Mouse (Mus musculus): Measurements from ENCODE around the gene Cd19. TPM values are rescaled to one million over a fixed set of nuclear protein-coding genes. Genes with fewer than 3 reads are reported as not detected.

The Cd19 gene
- total and polyA plus RNA-seq, 3 experiments = not detected

DNA sequence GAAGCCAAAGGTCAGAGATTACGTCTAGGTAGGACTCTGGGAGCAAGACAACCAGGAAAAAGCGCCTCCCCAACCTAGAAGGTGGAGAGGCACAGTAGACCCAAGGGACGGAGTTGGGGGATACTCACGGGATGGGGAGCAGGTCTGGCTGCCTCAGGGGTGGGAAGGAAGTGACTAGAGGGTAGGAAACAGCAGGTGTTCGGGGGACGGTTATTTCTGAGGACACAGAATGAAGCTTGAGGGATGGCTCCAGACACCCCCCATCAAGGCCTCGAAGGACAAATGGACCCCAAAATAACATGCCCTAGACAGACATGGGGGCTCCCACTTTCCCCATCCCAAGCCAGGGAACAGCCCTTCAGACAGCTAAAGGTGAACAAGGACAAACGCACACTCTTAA is 46.3 kb downstream of the Cd19 start:
- Histone ChIP-seq H3K9ac (ENCODE audit: control insufficient read depth, low read depth, low read length, poor library complexity, severe bottlenecking) (no peak overlapping the region), H3K27ac (ENCODE audit: control insufficient read depth, low read depth, low read length) (no peak overlapping the region), H3K27me3 (ENCODE audit: control insufficient read depth in 1 of 2, insufficient read depth in 2 of 2, low read length in 2 of 2) (no peaks in the 10 kb centered on the region), H3K36me3 (ENCODE audit: control insufficient read depth in 1 of 2, insufficient read depth in 2 of 2, low read length in 2 of 2) (no peaks in the 10 kb centered on the region), H3K4me3 (ENCODE audit: control insufficient read depth in 1 of 2, insufficient read depth in 1 of 2, low read depth in 2 of 2, low read length in 2 of 2) (no peak overlapping the region), H3K9me3 (replicated peaks; ENCODE audit: insufficient read depth, low read length) (no peaks in the 10 kb centered on the region), H3K79me2 (ENCODE audit: control insufficient read depth, insufficient read depth, low read length, poor library complexity) (no peaks in the 10 kb centered on the region), H3K4me1 (ENCODE audit: control insufficient read depth in 1 of 2, insufficient read depth in 2 of 2, low read length in 2 of 2) (no peaks in the 10 kb centered on the region)
- TF ChIP-seq JUND (IDR thresholded peaks at IDR 0.05; ENCODE audit: low read depth, low read length) = no peak
- DNase-seq (ENCODE audit: low read depth, low spot score) = no peak

DNA sequence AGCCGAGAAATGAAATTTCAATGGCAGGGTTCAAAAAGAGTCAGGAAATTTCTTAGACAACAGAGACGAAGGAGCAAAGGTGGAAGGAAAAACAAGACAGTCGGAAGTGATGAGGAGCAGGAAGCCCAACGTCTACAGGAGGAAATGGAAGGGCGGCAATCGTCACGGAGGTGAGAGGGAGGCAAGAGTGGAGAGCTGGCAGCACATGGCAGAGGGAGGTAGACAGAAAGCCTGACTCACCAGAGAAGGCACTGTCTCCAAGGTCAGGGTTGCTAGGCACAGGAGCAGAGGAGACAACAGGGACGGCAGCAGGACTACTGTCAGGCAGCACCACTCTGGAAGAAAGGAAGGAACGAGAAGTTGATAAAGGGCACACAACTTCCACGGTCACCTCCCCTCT is 47.1 kb downstream of the Cd19 start:
- no peaks in the 10 kb centered on the region for H3K4me1 ChIP-seq (ENCODE audit: control insufficient read depth in 1 of 2, insufficient read depth in 2 of 2, low read length in 2 of 2)
- H3K79me2 ChIP-seq (ENCODE audit: control insufficient read depth, insufficient read depth, low read length, poor library complexity) = no peaks in the 10 kb centered on the region
- H3K27ac ChIP-seq (ENCODE audit: control insufficient read depth, low read depth, low read length) = no peak overlapping the region
- no peak overlapping the region for H3K9ac ChIP-seq (ENCODE audit: control insufficient read depth, low read depth, low read length, poor library complexity, severe bottlenecking)
- no peaks in the 10 kb centered on the region for H3K27me3 ChIP-seq (ENCODE audit: control insufficient read depth in 1 of 2, insufficient read depth in 2 of 2, low read length in 2 of 2)
- DNase-seq (ENCODE audit: low read depth, low spot score) = no peak
- TF ChIP-seq JUND (IDR thresholded peaks at IDR 0.05; ENCODE audit: low read depth, low read length) (no peak), ZMIZ1 (IDR thresholded peaks at IDR 0.05; ENCODE audit: low read depth, low read length) (no peak)
- H3K9me3 ChIP-seq (replicated peaks; ENCODE audit: insufficient read depth, low read length) = no peaks in the 10 kb centered on the region
- H3K4me3 ChIP-seq (ENCODE audit: control insufficient read depth in 1 of 2, insufficient read depth in 1 of 2, low read depth in 2 of 2, low read length in 2 of 2) = no peak overlapping the region
- no peaks in the 10 kb centered on the region for H3K36me3 ChIP-seq (ENCODE audit: control insufficient read depth in 1 of 2, insufficient read depth in 2 of 2, low read length in 2 of 2)

DNA sequence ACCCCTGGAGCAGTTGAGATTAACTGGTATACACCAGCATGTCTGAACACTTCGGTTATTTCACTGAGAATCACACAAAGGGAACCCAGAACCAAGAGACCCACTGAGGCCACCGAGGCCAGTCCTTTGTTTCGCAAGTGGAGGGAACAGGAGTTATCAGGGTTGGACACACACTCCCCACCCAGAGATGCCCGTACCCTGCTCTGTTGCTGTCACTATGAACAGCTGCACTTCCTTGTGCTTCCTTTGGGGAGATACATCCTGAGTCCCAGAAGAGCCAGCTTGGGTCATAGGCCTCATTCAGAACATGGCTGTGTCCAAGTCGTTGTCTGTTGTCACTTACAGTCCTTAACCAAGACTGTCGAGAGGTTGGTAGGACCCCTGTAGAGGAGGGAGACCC is 51.7 kb downstream of the Cd19 start:
- H3K36me3 ChIP-seq (ENCODE audit: control insufficient read depth in 1 of 2, insufficient read depth in 2 of 2, low read length in 2 of 2) = peaks cover 0 to 6% of the 10 kb centered on the region in 2 experiments; a peak in 1 of 4 replicates
- no peak overlapping the region for H3K27ac ChIP-seq (ENCODE audit: control insufficient read depth, low read depth, low read length)
- H3K27me3 ChIP-seq (ENCODE audit: control insufficient read depth in 1 of 2, insufficient read depth in 2 of 2, low read length in 2 of 2) = no peaks in the 10 kb centered on the region
- no peaks in the 10 kb centered on the region for H3K9me3 ChIP-seq (replicated peaks; ENCODE audit: insufficient read depth, low read length)
- no peak overlapping the region for H3K9ac ChIP-seq (ENCODE audit: control insufficient read depth, low read depth, low read length, poor library complexity, severe bottlenecking)
- TF ChIP-seq TAL1 (IDR thresholded peaks at IDR 0.05; ENCODE audit: low read length) (no peak), CHD2 (IDR thresholded peaks at IDR 0.05; ENCODE audit: low read length) (no peak), MEF2A (IDR thresholded peaks at IDR 0.05; ENCODE audit: extremely low read depth, insufficient replicate concordance, low read depth, low read length, poor library complexity, severe bottlenecking) (no peak), UBTF (IDR thresholded peaks at IDR 0.05; ENCODE audit: borderline replicate concordance, insufficient read depth, low read depth, low read length) (no peak), POLR2AphosphoS2 (IDR thresholded peaks at IDR 0.05; ENCODE audit: low read length) (no peak), ETS1 (IDR thresholded peaks at IDR 0.05; ENCODE audit: low read depth, low read length) (no peak), ZNF384 (IDR thresholded peaks at IDR 0.05; ENCODE audit: low read depth, low read length) (no peak), ELF1 (IDR thresholded peaks at IDR 0.05; ENCODE audit: low read depth, low read length) (no peak), CHD1 (IDR thresholded peaks at IDR 0.05; ENCODE audit: low read depth, low read length) (no peak), ZKSCAN1 (IDR thresholded peaks at IDR 0.05; ENCODE audit: low read depth, low read length) (no peak), MAFK (IDR thresholded peaks at IDR 0.05; ENCODE audit: borderline replicate concordance, low read depth, low read length) (no peak)
- no peak for DNase-seq (ENCODE audit: low read depth, low spot score)
- no peak overlapping the region for H3K4me3 ChIP-seq (ENCODE audit: control insufficient read depth in 1 of 2, insufficient read depth in 1 of 2, low read depth in 2 of 2, low read length in 2 of 2)
- peaks cover 0 to 17% of the 10 kb centered on the region in 2 experiments; a peak in 3 of 4 replicates for H3K4me1 ChIP-seq (ENCODE audit: control insufficient read depth in 1 of 2, insufficient read depth in 2 of 2, low read length in 2 of 2)
- no peaks in the 10 kb centered on the region; the same call in 1 of the 2 replicates for H3K79me2 ChIP-seq (ENCODE audit: control insufficient read depth, insufficient read depth, low read length, poor library complexity)
